Mouse (Mus musculus) G1E (cell line): ENCODE data around the gene Gbp2b.

Experiments used
- CTCF ChIP-seq: IDR thresholded peaks from 2 replicates; pipeline ENCODE4 v1.5.1; 2012; ENCODE audit warnings: low read depth, low read length, inconsistent platforms, mixed read lengths
- GATA1 ChIP-seq: IDR thresholded peaks from 2 replicates; pipeline ENCODE4 v1.6.1; 2012; ENCODE audit warnings: borderline replicate concordance, low read length, inconsistent platforms, mixed read lengths
- POLR2AphosphoS5 ChIP-seq: IDR thresholded peaks from 2 replicates; pipeline ENCODE4 v1.6.1; 2012; ENCODE audit warnings: low read depth, low read length, inconsistent platforms; ENCODE audit not compliant: insufficient replicate concordance
- TAL1 ChIP-seq: conservative IDR thresholded peaks from 2 replicates; pipeline ENCODE4 v1.6.1; 2012; ENCODE audit warnings: low read depth, low read length, inconsistent platforms, mixed read lengths

- TF ChIP-seq CTCF = no peak
- TF ChIP-seq TAL1 = no peak
- TF ChIP-seq POLR2AphosphoS5 = no peak
- no peak for TF ChIP-seq GATA1
Measured at GRCm38 (mm10) chr3:142577108-142577507, 17.5 kb upstream of the Gbp2b start.
